Mouse (Mus musculus) MEL (cell line): Measurements from ENCODE around the gene Gm17606. TPM values are rescaled to one million over a fixed set of nuclear protein-coding genes. Genes with fewer than 3 reads are reported as not detected.

ENCODE experiments used
- DNase-seq: peaks from one replicate; pipeline ENCODE4 v3.0.0; 2011; ENCODE audit warnings: low read depth, low spot score
- H3K27ac ChIP-seq: 2 replicates; pipeline ENCODE4 v1.5.1; 2012; ENCODE audit warnings: low read depth, mild to moderate bottlenecking, control low read depth, low read length, moderate library complexity; ENCODE audit not compliant: control insufficient read depth
- H3K27me3 ChIP-seq, 2 experiments: fragments of 150-350 bp in 1 of 2; sonication (generic) in 1 of 2; 2 replicates each; pipeline ENCODE4 v1.6.1; 2012; ENCODE audit warnings: low read length in 2 of 2, mild to moderate bottlenecking in 2 of 2, improper control_type of control experiment in 1 of 2, moderate library complexity in 1 of 2; ENCODE audit not compliant: insufficient read depth in 2 of 2, control insufficient read depth in 1 of 2
- H3K36me3 ChIP-seq, 2 experiments: 2 replicates each; pipeline ENCODE4 v1.6.1; 2012 to 2014; ENCODE audit warnings: low read length in 2 of 2, improper control_type of control experiment in 1 of 2, inconsistent platforms in 1 of 2, mild to moderate bottlenecking in 1 of 2; ENCODE audit not compliant: insufficient read depth in 2 of 2, control insufficient read depth in 1 of 2
- H3K4me1 ChIP-seq, 2 experiments: fragments of 150-350 bp in 1 of 2; sonication (generic) in 1 of 2; 2 replicates each; pipeline ENCODE4 v1.6.1; 2012; ENCODE audit warnings: low read length in 2 of 2, improper control_type of control experiment in 1 of 2, mild to moderate bottlenecking in 1 of 2; ENCODE audit not compliant: insufficient read depth in 2 of 2, control insufficient read depth in 1 of 2
- H3K4me3 ChIP-seq, 2 experiments: fragments of 150-350 bp in 1 of 2; sonication (generic) in 1 of 2; 2 replicates each; pipeline ENCODE4 v1.5.1; 2012; ENCODE audit warnings: low read depth in 2 of 2, low read length in 2 of 2, mild to moderate bottlenecking in 2 of 2, moderate library complexity in 2 of 2, control low read depth in 1 of 2, improper control_type of control experiment in 1 of 2; ENCODE audit not compliant: control insufficient read depth in 1 of 2, insufficient read depth in 1 of 2
- H3K79me2 ChIP-seq: 2 replicates; pipeline ENCODE4 v1.6.1; 2012; ENCODE audit warnings: mild to moderate bottlenecking, low read length, moderate library complexity; ENCODE audit not compliant: control insufficient read depth, poor library complexity, insufficient read depth
- H3K9ac ChIP-seq: 2 replicates; pipeline ENCODE4 v1.6.1; 2012; ENCODE audit warnings: low read depth, mild to moderate bottlenecking, control low read depth, low read length, moderate library complexity; ENCODE audit not compliant: control insufficient read depth, poor library complexity, severe bottlenecking
- H3K9me3 ChIP-seq: fragments of 150-350 bp; sonication (generic); replicated peaks from 2 replicates; pipeline ENCODE4 v1.6.1; 2012; ENCODE audit warnings: mild to moderate bottlenecking, low read length, improper control_type of control experiment, moderate library complexity; ENCODE audit not compliant: insufficient read depth
- CHD2 ChIP-seq: IDR thresholded peaks from 2 replicates; pipeline ENCODE4 v1.6.1; 2011; ENCODE audit warnings: low read length, improper control_type of control experiment
- CTCF ChIP-seq, 3 experiments: IDR thresholded peaks in 2 of 3; conservative IDR thresholded peaks in 1 of 3; 2 replicates each; pipeline ENCODE4 v1.5.1; 2011 to 2012; ENCODE audit warnings: low read length in 3 of 3, low read depth in 2 of 3, mild to moderate bottlenecking in 2 of 3, improper control_type of control experiment in 1 of 3, inconsistent platforms in 1 of 3, mixed read lengths in 1 of 3, moderate library complexity in 1 of 3; ENCODE audit not compliant: control insufficient read depth in 1 of 3, insufficient read depth in 1 of 3, poor library complexity in 1 of 3, severe bottlenecking in 1 of 3
- E2F4 ChIP-seq: IDR thresholded peaks from 2 replicates; pipeline ENCODE4 v1.6.1; 2011; ENCODE audit warnings: low read depth, low read length, improper control_type of control experiment, borderline replicate concordance
- EP300 ChIP-seq, 2 experiments: IDR thresholded peaks; 2 replicates each; pipeline ENCODE4 v1.6.1; 2011; ENCODE audit warnings: improper control_type of control experiment in 2 of 2, low read length in 2 of 2, low read depth in 1 of 2, mild to moderate bottlenecking in 1 of 2
- HCFC1 ChIP-seq: IDR thresholded peaks from 2 replicates; pipeline ENCODE4 v1.6.1; 2012; ENCODE audit warnings: low read depth, mild to moderate bottlenecking, inconsistent platforms, low read length, improper control_type of control experiment, moderate library complexity
- JUND ChIP-seq: IDR thresholded peaks from 2 replicates; pipeline ENCODE4 v1.6.1; 2011; ENCODE audit warnings: low read depth, mild to moderate bottlenecking, improper control_type of control experiment, low read length
- KAT2A ChIP-seq: conservative IDR thresholded peaks from 2 replicates; pipeline ENCODE4 v1.6.1; 2012; ENCODE audit warnings: low read depth, low read length, improper control_type of control experiment, inconsistent platforms
- MAFK ChIP-seq: IDR thresholded peaks from 2 replicates; pipeline ENCODE4 v1.6.1; 2011; ENCODE audit warnings: low read depth, mild to moderate bottlenecking, low read length, improper control_type of control experiment, borderline replicate concordance
- MXI1 ChIP-seq: IDR thresholded peaks from 2 replicates; pipeline ENCODE4 v1.6.1; 2011; ENCODE audit warnings: mild to moderate bottlenecking, low read depth, low read length, improper control_type of control experiment
- MYB ChIP-seq: IDR thresholded peaks from 2 replicates; pipeline ENCODE4 v1.6.1; 2011; ENCODE audit warnings: mild to moderate bottlenecking, low read depth, low read length, improper control_type of control experiment
- MYC ChIP-seq: IDR thresholded peaks from 2 replicates; pipeline ENCODE4 v1.6.1; 2011; ENCODE audit warnings: low read depth, mild to moderate bottlenecking, low read length, improper control_type of control experiment, moderate library complexity
- NRF1 ChIP-seq: IDR thresholded peaks from 2 replicates; pipeline ENCODE4 v1.6.1; 2014; ENCODE audit warnings: low read depth, mild to moderate bottlenecking, inconsistent platforms, low read length, improper control_type of control experiment, moderate library complexity; ENCODE audit not compliant: poor library complexity, insufficient read depth, severe bottlenecking
- POLR2A ChIP-seq, 2 experiments: IDR thresholded peaks; 2 replicates each; pipeline ENCODE4 v1.6.1; 2011 to 2012; ENCODE audit warnings: low read length in 2 of 2, mild to moderate bottlenecking in 2 of 2, control low read depth in 1 of 2, improper control_type of control experiment in 1 of 2, low read depth in 1 of 2, moderate library complexity in 1 of 2; ENCODE audit not compliant: control insufficient read depth in 1 of 2, insufficient read depth in 1 of 2, poor library complexity in 1 of 2
- POLR2AphosphoS2 ChIP-seq: IDR thresholded peaks from 2 replicates; pipeline ENCODE4 v1.6.1; 2011; ENCODE audit warnings: low read length, improper control_type of control experiment
- POLR2AphosphoS5 ChIP-seq: IDR thresholded peaks from 2 replicates; pipeline ENCODE4 v1.6.1; 2012; ENCODE audit warnings: low read depth, borderline replicate concordance, mild to moderate bottlenecking, inconsistent platforms, low read length, moderate library complexity, mixed read lengths
- RAD21 ChIP-seq: IDR thresholded peaks from 2 replicates; pipeline ENCODE4 v1.6.1; 2011; ENCODE audit warnings: mild to moderate bottlenecking, low read depth, low read length, improper control_type of control experiment
- SIN3A ChIP-seq: IDR thresholded peaks from 2 replicates; pipeline ENCODE4 v1.6.1; 2012; ENCODE audit warnings: low read length, improper control_type of control experiment, inconsistent platforms
- SMC3 ChIP-seq: IDR thresholded peaks from 2 replicates; pipeline ENCODE4 v1.6.1; 2011; ENCODE audit warnings: low read depth, low read length, improper control_type of control experiment
- TAL1 ChIP-seq: IDR thresholded peaks from 2 replicates; pipeline ENCODE4 v1.6.1; 2012; ENCODE audit warnings: mild to moderate bottlenecking, inconsistent platforms, low read length, moderate library complexity, mixed read lengths
- TBP ChIP-seq: IDR thresholded peaks from 2 replicates; pipeline ENCODE4 v1.8.0; 2011; ENCODE audit warnings: low read depth, low read length, improper control_type of control experiment
- USF1 ChIP-seq: IDR thresholded peaks from 2 replicates; pipeline ENCODE4 v1.6.1; 2014; ENCODE audit warnings: low read depth, mild to moderate bottlenecking, inconsistent platforms, low read length, improper control_type of control experiment, moderate library complexity
- USF2 ChIP-seq, 2 experiments: IDR thresholded peaks; 2 replicates each; pipeline ENCODE4 v1.6.1; 2011 to 2012; ENCODE audit warnings: improper control_type of control experiment in 2 of 2, low read length in 2 of 2, borderline replicate concordance in 1 of 2, inconsistent platforms in 1 of 2, low read depth in 1 of 2, mild to moderate bottlenecking in 1 of 2; ENCODE audit not compliant: insufficient read depth in 1 of 2
- ZC3H11A ChIP-seq: IDR thresholded peaks from 2 replicates; pipeline ENCODE4 v1.6.1; 2012; ENCODE audit warnings: low read depth, mild to moderate bottlenecking, inconsistent platforms, low read length, improper control_type of control experiment
- ZKSCAN1 ChIP-seq: IDR thresholded peaks from 2 replicates; pipeline ENCODE4 v1.6.1; 2012; ENCODE audit warnings: low read depth, mild to moderate bottlenecking, inconsistent platforms, low read length, improper control_type of control experiment, moderate library complexity
- ZNF384 ChIP-seq: IDR thresholded peaks from 2 replicates; pipeline ENCODE4 v1.6.1; 2012; ENCODE audit warnings: low read depth, mild to moderate bottlenecking, inconsistent platforms, low read length, improper control_type of control experiment
- polyA plus RNA-seq, 2 experiments: library from polyadenylated mRNA; stranded (reverse) in 1 of 2; unstranded in 1 of 2; fragments of >175 nt in 1 of 2; fragments of >200 nt in 1 of 2; gene quantifications; 2 replicates each; pipeline versions ENCODE4 v1.2.1 to v1.2.4; 2012; ENCODE audit warnings: low replicate concordance in 2 of 2, low read depth in 1 of 2; ENCODE audit not compliant: insufficient read length in 2 of 2, insufficient read depth in 1 of 2, missing spikeins in 1 of 2
- total RNA-seq: library from RNA; depleted of rRNA; stranded (reverse); fragments of 300-350 nt; gene quantifications from 2 replicates; pipeline ENCODE4 v1.2.3, GENCODE M21; 2012

The Gm17606 gene
- total and polyA plus RNA-seq, 3 experiments = 0.99 TPM; not detected in 2

GRCm38 (mm10) chr14:54594631-54595414 is 45.9 kb upstream of the Gm17606 start:
- Histone ChIP-seq H3K27me3 (no peaks in the 10 kb centered on the region), H3K4me3 (no peak overlapping the region), H3K4me1 (peaks cover 3 to 19% of the 10 kb centered on the region in 2 experiments), H3K27ac (no peak overlapping the region), H3K9me3 (no peaks in the 10 kb centered on the region)
- no peak for TF ChIP-seq SIN3A
- no peak for TF ChIP-seq SMC3
- no peak for TF ChIP-seq ZC3H11A
- TF ChIP-seq HCFC1 = no peak
- no peak for TF ChIP-seq MYB
- TF ChIP-seq POLR2A (IDR thresholded peaks at IDR 0.05; ENCODE audit: control insufficient read depth in 1 of 2, insufficient read depth in 1 of 2, low read depth in 1 of 2, low read length in 2 of 2, poor library complexity in 1 of 2) = no peak
- TF ChIP-seq MYC = no peak
- no peak for TF ChIP-seq ZKSCAN1
- no peak for TF ChIP-seq CTCF (IDR thresholded peaks at IDR 0.05 in 2 of 3, conservative IDR thresholded peaks at IDR 0.05 in 1 of 3; ENCODE audit: control insufficient read depth in 1 of 3, insufficient read depth in 1 of 3, low read depth in 2 of 3, low read length in 3 of 3, poor library complexity in 1 of 3, severe bottlenecking in 1 of 3)
- no peak for TF ChIP-seq CHD2
- no peak for TF ChIP-seq ZNF384
- no peak for TF ChIP-seq KAT2A
- no peak for TF ChIP-seq TBP
- TF ChIP-seq MXI1 = no peak
- TF ChIP-seq USF2 (IDR thresholded peaks at IDR 0.05; ENCODE audit: borderline replicate concordance in 1 of 2, insufficient read depth in 1 of 2, low read depth in 1 of 2, low read length in 2 of 2) = no peak
- no peak for TF ChIP-seq RAD21
- no peak for TF ChIP-seq MAFK
- no peak for TF ChIP-seq TAL1
- TF ChIP-seq EP300 (IDR thresholded peaks at IDR 0.05; ENCODE audit: low read depth in 1 of 2, low read length in 2 of 2) = no peak
- TF ChIP-seq, all 39 proteins: peak for 0
- no peak overlapping the region for H3K9ac ChIP-seq
- peaks cover 0 to 8% of the 10 kb centered on the region in 2 experiments; a peak in 2 of 4 replicates for H3K36me3 ChIP-seq
- DNase-seq = no peak
- no peaks in the 10 kb centered on the region for H3K79me2 ChIP-seq

DNA sequence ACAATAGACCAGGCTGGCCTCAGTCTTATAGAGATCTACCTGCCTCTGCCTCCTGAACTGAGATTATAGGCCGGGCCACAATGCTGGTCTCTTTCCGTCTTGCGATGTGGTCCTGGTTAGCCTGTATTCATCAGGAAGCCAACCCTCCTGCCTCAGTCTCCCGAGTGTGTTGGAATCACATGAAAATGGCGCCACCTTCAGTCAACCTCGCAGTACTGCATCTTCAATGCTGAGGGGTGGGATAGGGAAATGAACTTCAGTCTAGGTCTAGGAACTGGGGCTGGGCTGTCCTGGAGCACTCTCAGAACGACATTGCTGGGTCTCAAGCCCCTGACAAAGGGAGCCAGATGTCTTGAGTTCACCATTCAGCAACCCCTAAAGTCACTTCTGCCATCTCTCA is 43.7 kb upstream of the Gm17606 start:
- Histone ChIP-seq H3K27ac (no peak overlapping the region), H3K27me3 (no peaks in the 10 kb centered on the region), H3K36me3 (peaks cover 0 to 13% of the 10 kb centered on the region in 2 experiments; a peak in 2 of 4 replicates), H3K9me3 (no peaks in the 10 kb centered on the region), H3K4me3 (no peak overlapping the region), H3K9ac (no peak overlapping the region), H3K79me2 (no peaks in the 10 kb centered on the region), H3K4me1 (peaks cover 4 to 23% of the 10 kb centered on the region in 2 experiments)
- TF ChIP-seq JUND (no peak), EP300 (IDR thresholded peaks at IDR 0.05; ENCODE audit: low read depth in 1 of 2, low read length in 2 of 2) (no peak), POLR2AphosphoS5 (no peak), RAD21 (peak; percentile 22), SMC3 (peak; percentile 30), MXI1 (no peak), ZC3H11A (peak; percentile 27), NRF1 (no peak), ZKSCAN1 (no peak), MYB (no peak), CHD2 (no peak), USF1 (no peak), POLR2AphosphoS2 (no peak), E2F4 (no peak), CTCF (IDR thresholded peaks at IDR 0.05 in 2 of 3, conservative IDR thresholded peaks at IDR 0.05 in 1 of 3; ENCODE audit: control insufficient read depth in 1 of 3, insufficient read depth in 1 of 3, low read depth in 2 of 3, low read length in 3 of 3, poor library complexity in 1 of 3, severe bottlenecking in 1 of 3) (peak; percentile 41 to 57 (median 46); a peak in 5 of 6 replicates)
- DNase-seq = no peak
